Mouse (Mus musculus) hindbrain, embryonic 10.5 days (tissue): ENCODE measurements around the gene Sirt2. TPM values are rescaled to one million over a fixed set of nuclear protein-coding genes. Genes with fewer than 3 reads are reported as not detected.

ENCODE experiments used
- DNase-seq: peaks from one replicate; pipeline ENCODE4 v3.0.0-alpha.2; 2017; ENCODE audit warnings: low spot score
- H3K27ac ChIP-seq: fragments of 300-500 bp; sonication (generic); 2 replicates; pipeline ENCODE4 v1.5.1; 2016; ENCODE audit warnings: mild to moderate bottlenecking, moderate library complexity
- H3K27me3 ChIP-seq: fragments of 300-500 bp; sonication (generic); 2 replicates; pipeline ENCODE4 v1.6.1; 2016; ENCODE audit warnings: mild to moderate bottlenecking; ENCODE audit not compliant: poor library complexity, insufficient read depth, severe bottlenecking
- H3K36me3 ChIP-seq: fragments of 300-500 bp; sonication (generic); 2 replicates; pipeline ENCODE4 v1.6.1; 2016; ENCODE audit warnings: mild to moderate bottlenecking, moderate library complexity
- H3K4me1 ChIP-seq: fragments of 300-500 bp; sonication (generic); replicated peaks from 2 replicates; pipeline ENCODE4 v1.6.1; 2016; ENCODE audit warnings: mild to moderate bottlenecking
- H3K4me3 ChIP-seq: fragments of 300-500 bp; sonication (generic); 2 replicates; pipeline ENCODE4 v1.5.1; 2016; ENCODE audit warnings: mild to moderate bottlenecking, moderate library complexity
- H3K9me3 ChIP-seq: fragments of 300-500 bp; sonication (generic); 2 replicates; pipeline ENCODE4 v1.6.1; 2016; ENCODE audit warnings: mild to moderate bottlenecking, moderate library complexity
- WGBS: fragments of 180-500 bp; shearing (Covaris S2); methylation state at CpG from one replicate; pipeline ENCODE4 v1.1.7; 2016; 5-methylcytosine and 5-hydroxymethylcytosine counted together
- polyA plus RNA-seq: library from polyadenylated mRNA; unstranded; fragments of >200 nt; fragmentation: Nextera tagmentation; extraction: Ambion mirVana; gene quantifications from 2 replicates; pipeline ENCODE4 v1.2.1, GENCODE M21; 2016

Gene Sirt2
- polyA plus RNA-seq = 66.5 and 84.5 TPM in 2 replicates

DNA sequence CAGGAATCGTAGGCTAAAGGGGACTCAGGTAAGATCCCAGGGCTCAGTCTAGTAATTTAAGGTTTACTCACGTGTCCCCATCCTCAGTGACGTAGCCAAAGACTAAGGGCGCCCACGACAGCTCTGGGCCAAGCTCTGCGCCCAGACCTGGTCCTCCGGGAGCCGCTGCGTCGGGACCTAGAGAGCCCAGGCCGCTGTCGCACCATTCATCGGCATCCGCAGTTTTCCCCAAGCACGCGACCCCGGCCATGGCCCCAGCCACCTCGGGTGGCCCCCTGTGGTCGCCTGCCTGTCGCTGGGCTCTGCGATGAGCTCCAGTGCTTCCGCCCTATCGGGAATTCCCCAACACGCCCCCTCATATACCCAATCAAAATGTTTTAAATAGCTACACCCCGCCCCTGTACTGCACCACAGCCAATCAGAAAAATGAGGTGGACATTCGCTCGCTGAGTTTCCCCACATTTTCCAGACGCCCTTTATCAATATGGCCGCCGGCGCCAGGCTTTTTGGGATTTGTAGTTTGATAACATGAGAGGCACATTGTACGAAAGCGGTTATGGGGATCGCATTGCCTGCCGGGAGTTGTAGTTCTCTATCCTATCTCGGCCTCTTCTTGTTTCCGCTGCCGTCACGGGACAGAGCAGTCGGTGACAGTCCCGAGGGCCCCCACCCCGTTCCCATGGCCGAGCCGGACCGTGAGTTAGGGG, at the start of gene Sirt2:
Gene Sirt2 (plus strand): TSS at position 563 of the 707 bp plus-strand sequence.
- H3K27ac ChIP-seq = peak within 1 kb of the TSS; percentile 86
- H3K4me3 ChIP-seq = peak within 1 kb of the TSS; percentile 82

GRCm38 (mm10) chr7:28717726-28718125, 48.8 kb upstream of the Sirt2 start:
- Histone ChIP-seq H3K36me3 (no peaks in the 10 kb centered on the region), H3K9me3 (no peaks in the 10 kb centered on the region), H3K27me3 (0 out of 2 replicates have a peak, but pooled peaks cover 15% of the 10 kb centered on the region), H3K27ac (no peak overlapping the region), H3K4me1 (peaks cover 18% of the 10 kb centered on the region), H3K4me3 (no peak overlapping the region)
- no peak for DNase-seq
- 89% methylated on average over 10 of the region's 10 CpGs for WGBS

More for the DNA sequence above, at the start of gene Sirt2:
- peak; percentile 98 for DNase-seq
- WGBS = under 1% methylated on average over 45 of the region's 45 CpGs
- H3K4me1 ChIP-seq = peaks cover 39% of the 10 kb centered on the region
- no peaks in the 10 kb centered on the region for H3K9me3 ChIP-seq
- peaks cover 9% of the 10 kb centered on the region for H3K36me3 ChIP-seq
- no peaks in the 10 kb centered on the region for H3K27me3 ChIP-seq

DNA sequence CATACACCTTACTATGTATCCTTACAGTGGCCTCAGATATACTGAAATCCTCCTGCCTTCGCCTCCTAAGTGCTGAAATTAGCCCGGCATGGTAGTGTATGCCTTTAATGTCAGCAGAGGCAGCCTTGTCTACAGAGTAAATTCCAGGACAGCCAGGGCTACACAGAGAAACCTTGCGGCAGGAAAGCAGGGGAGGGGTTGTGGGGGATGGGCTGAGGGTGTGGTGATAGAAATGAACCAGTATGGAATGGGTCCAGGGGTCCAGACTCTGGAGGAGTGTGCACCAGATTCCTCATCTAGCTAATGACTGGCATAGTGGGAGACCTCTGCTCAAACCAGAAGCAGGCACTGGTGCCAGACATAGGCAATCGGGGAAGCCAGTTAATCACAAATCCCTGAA, 47.4 kb upstream of the Sirt2 start:
- no peaks in the 10 kb centered on the region for H3K36me3 ChIP-seq
- H3K4me3 ChIP-seq = no peak overlapping the region
- H3K27me3 ChIP-seq = 0 out of 2 replicates have a peak, but pooled peaks cover 15% of the 10 kb centered on the region
- DNase-seq = no peak
- 69% methylated on average over 4 of the region's 4 CpGs for WGBS
- H3K4me1 ChIP-seq = peaks cover 18% of the 10 kb centered on the region
- no peaks in the 10 kb centered on the region for H3K9me3 ChIP-seq
- H3K27ac ChIP-seq = no peak overlapping the region

GRCm38 (mm10) chr7:28719650-28720049, 46.9 kb upstream of the Sirt2 start:
- peaks cover 18% of the 10 kb centered on the region for H3K4me1 ChIP-seq
- peaks cover 5% of the 10 kb centered on the region; the same call in 1 of the 2 replicates for H3K36me3 ChIP-seq
- H3K27ac ChIP-seq = no peak overlapping the region
- no peak for DNase-seq
- no peaks in the 10 kb centered on the region for H3K9me3 ChIP-seq
- H3K4me3 ChIP-seq = no peak overlapping the region
- 78% methylated on average over 2 of the region's 2 CpGs for WGBS
- H3K27me3 ChIP-seq = 0 out of 2 replicates have a peak, but pooled peaks cover 12% of the 10 kb centered on the region

DNA sequence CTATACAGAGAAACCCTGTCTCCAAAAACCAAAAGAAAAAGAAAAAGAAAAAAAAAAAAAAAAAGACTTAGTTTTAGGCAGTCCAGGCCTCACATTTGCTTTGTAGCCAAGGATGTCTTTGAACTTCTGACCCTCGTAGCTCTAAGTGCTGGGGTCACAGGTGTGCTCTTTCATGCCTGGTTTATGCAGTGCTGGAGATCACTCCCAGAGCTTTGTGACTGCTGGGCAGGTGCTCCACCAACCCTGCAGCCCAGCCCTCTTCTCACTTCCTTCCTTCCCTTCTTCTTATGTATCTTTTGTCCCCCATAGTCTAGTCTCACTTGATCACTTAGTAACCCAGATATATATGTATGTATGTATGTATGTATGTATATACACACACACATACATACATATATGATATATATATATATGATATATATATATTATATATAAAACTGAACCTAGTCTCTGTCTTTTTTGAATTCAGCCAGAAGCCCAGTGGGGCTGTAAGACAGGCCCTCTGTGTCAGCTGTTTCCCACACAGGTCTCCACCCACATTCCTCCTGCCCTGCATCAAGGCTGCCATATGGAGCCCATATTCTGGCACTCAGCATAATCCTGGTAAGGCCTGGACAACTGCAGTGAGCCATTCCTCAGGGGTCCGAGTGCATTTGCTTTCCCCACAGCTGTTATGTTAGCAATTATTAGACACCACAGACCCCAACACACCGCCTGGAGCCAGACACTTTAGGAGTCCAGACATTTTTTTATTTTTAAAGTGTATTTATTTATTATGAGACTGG, 45.6 kb upstream of the Sirt2 start:
- 0 out of 2 replicates have a peak, but pooled peaks cover 7% of the 10 kb centered on the region for H3K27me3 ChIP-seq
- H3K36me3 ChIP-seq = peaks cover 5% of the 10 kb centered on the region; the same call in 1 of the 2 replicates
- H3K4me1 ChIP-seq = peaks cover 18% of the 10 kb centered on the region
- H3K4me3 ChIP-seq = no peak overlapping the region
- no peaks in the 10 kb centered on the region for H3K9me3 ChIP-seq
- 71% methylated on average over 3 of the region's 3 CpGs for WGBS
- peak; percentile 33 for DNase-seq
- no peak overlapping the region for H3K27ac ChIP-seq

DNA sequence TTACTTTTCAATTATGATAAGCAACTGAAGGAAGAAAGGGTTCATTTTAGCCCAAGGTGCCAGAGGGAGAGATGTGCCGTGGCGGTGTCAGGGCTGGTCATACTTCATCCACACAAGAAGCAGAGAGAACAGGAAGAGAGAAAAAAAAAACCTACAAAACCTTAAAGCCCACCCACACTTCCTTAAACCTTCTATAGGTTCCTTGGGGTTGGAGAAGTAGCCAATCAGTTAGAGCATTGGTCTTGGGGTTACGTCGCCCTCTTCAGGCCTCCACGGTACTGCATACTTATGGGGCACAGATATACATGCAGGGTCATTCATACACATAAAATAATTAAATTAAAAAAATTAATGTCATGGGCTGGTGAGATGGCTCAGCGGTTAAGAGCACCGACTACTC, 44.5 kb upstream of the Sirt2 start:
- no peak for DNase-seq
- no peak overlapping the region for H3K4me3 ChIP-seq
- H3K9me3 ChIP-seq = no peaks in the 10 kb centered on the region
- H3K36me3 ChIP-seq = peaks cover 5% of the 10 kb centered on the region; the same call in 1 of the 2 replicates
- 0 out of 2 replicates have a peak, but pooled peaks cover 4% of the 10 kb centered on the region for H3K27me3 ChIP-seq
- peaks cover 10% of the 10 kb centered on the region; the same call in 1 of the 2 replicates for H3K4me1 ChIP-seq
- no peak overlapping the region for H3K27ac ChIP-seq
- 96% methylated on average over 7 of the region's 7 CpGs for WGBS

GRCm38 (mm10) chr7:28724613-28725012, 41.9 kb upstream of the Sirt2 start:
- H3K4me1 ChIP-seq = 0 out of 2 replicates have a peak, but pooled peaks cover 9% of the 10 kb centered on the region
- WGBS = 92% methylated on average over 2 of the region's 2 CpGs
- no peak for DNase-seq

GRCm38 (mm10) chr7:28726600-28726999, 39.9 kb upstream of the Sirt2 start:
- H3K4me3 ChIP-seq = no peak overlapping the region

More at GRCm38 (mm10) chr7:28724613-28725012, 41.9 kb upstream of the Sirt2 start:
- peaks cover 5% of the 10 kb centered on the region; the same call in 1 of the 2 replicates for H3K36me3 ChIP-seq
- no peaks in the 10 kb centered on the region for H3K9me3 ChIP-seq
- no peaks in the 10 kb centered on the region for H3K27me3 ChIP-seq
- H3K4me3 ChIP-seq = no peak overlapping the region
- H3K27ac ChIP-seq = no peak overlapping the region

DNA sequence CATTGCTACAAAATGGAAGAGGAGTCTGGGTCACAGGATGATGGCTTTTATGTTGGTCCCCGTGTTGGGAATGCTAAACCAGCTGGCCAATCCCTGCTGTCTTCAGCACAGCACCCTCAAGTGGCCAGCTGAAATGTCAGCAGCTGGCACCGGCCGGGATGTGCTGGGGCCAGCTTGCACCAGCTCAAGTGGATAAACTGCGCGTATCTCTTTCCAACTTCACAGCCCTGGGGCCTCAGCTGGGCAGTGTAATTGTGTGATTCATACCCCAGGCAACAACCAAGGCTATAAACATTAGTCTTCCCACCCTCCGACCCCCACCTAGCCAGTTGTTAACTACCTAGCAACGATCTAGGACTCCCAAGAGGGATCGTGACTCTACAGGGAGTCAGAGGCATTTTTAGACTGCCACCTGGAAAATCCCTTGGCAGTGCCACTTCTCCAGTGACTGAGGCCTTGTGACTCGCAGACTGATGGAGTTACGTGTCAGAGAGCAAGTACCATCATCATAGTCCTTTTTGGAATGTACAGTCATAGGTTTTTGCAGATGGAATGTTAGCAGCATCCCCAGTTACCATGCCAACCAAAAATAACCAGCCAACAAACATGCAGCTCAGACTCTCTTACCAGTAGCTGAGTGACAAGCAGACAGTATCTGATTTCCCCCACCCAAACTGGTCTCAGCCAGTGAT, 38.7 kb upstream of the Sirt2 start:
- Histone ChIP-seq H3K4me1 (peaks cover 16% of the 10 kb centered on the region), H3K4me3 (no peak overlapping the region), H3K27me3 (peaks cover 21% of the 10 kb centered on the region), H3K9me3 (peaks cover 7% of the 10 kb centered on the region), H3K36me3 (peaks cover 12% of the 10 kb centered on the region), H3K27ac (no peak overlapping the region)
- DNase-seq = peak; percentile 15
- 65% methylated on average over 10 of the region's 10 CpGs for WGBS

More at GRCm38 (mm10) chr7:28726600-28726999, 39.9 kb upstream of the Sirt2 start:
- no peak overlapping the region for H3K27ac ChIP-seq
- peaks cover 9% of the 10 kb centered on the region for H3K27me3 ChIP-seq
- peak; percentile 81 for DNase-seq
- WGBS = 8% methylated on average over 14 of the region's 14 CpGs
- H3K36me3 ChIP-seq = peaks cover 10% of the 10 kb centered on the region
- peaks cover 6% of the 10 kb centered on the region for H3K9me3 ChIP-seq
- 0 out of 2 replicates have a peak, but pooled peaks cover 9% of the 10 kb centered on the region for H3K4me1 ChIP-seq

DNA sequence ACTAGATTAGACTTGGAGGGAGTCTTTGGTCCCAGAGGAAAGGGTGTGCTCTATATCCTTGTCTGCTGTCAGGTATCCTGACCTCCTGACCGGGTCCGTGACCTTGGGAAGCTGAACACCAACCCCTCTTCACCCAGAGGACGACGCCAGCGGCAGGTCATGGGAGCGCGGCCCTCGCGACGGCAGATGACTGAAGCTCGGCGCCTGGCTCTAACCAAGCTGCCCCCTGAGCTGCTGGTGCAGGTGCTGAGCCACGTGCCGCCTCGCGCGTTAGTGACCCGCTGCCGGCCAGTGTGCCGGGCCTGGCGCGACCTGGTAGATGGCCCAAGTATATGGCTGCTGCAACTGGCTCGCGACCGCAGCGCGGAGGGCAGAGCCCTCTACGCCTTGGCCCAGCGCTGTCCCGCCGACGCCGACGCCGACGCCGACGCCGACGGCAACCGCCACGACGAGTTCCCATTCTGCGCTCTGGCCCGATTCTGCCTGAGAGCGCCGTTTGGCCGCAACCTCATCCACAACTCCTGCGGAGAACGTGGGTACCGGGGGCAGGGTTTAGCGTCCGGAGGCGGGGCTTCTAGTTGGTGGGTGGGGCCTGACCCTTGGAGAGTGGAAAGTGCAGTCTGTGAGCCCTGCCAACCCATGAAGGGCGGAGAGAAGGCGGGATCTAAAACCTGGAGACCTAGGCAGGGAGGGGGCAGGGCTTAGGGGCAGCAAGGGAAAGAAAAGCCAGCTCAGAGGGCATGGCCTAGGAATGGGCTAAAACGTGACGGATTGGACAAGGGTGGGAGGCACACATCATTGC, 34.0 kb upstream of the Sirt2 start:
- DNase-seq = peak; percentile 85
- Histone ChIP-seq H3K4me1 (peaks cover 21% of the 10 kb centered on the region), H3K27ac (peak overlapping the region; percentile 78), H3K36me3 (peaks cover 24% of the 10 kb centered on the region), H3K9me3 (peaks cover 7% of the 10 kb centered on the region), H3K4me3 (peak overlapping the region; percentile 56), H3K27me3 (peaks cover 21% of the 10 kb centered on the region)
- 2% methylated on average over 58 of the region's 58 CpGs for WGBS

- Histone ChIP-seq H3K27me3 (peaks cover 21% of the 10 kb centered on the region), H3K27ac (peak overlapping the region; percentile 78), H3K4me1 (peaks cover 17% of the 10 kb centered on the region), H3K4me3 (peak overlapping the region; percentile 56), H3K36me3 (peaks cover 30% of the 10 kb centered on the region), H3K9me3 (peaks cover 7% of the 10 kb centered on the region)
- 5% methylated on average over 11 of the region's 11 CpGs for WGBS
- DNase-seq = no peak
Observed at GRCm38 (mm10) chr7:28733211-28733610, 33.3 kb upstream of the Sirt2 start.

GRCm38 (mm10) chr7:28735701-28736100, 30.8 kb upstream of the Sirt2 start:
- DNase-seq = no peak
- H3K36me3 ChIP-seq = peaks cover 53% of the 10 kb centered on the region
- WGBS = 82% methylated on average over 6 of the region's 6 CpGs

More at GRCm38 (mm10) chr7:28735701-28736100, 30.8 kb upstream of the Sirt2 start:
- H3K4me1 ChIP-seq = peaks cover 21% of the 10 kb centered on the region
- H3K4me3 ChIP-seq = no peak overlapping the region
- H3K9me3 ChIP-seq = peaks cover 7% of the 10 kb centered on the region
- peaks cover 21% of the 10 kb centered on the region for H3K27me3 ChIP-seq
- H3K27ac ChIP-seq = no peak overlapping the region
